Mouse (Mus musculus) heart, postnatal 14 days (tissue): ENCODE measurements around the gene Bend3. TPM values are rescaled to one million over a fixed set of nuclear protein-coding genes. Genes with fewer than 3 reads are reported as not detected.

Experiments
- DNase-seq, 2 experiments: peaks; one replicate each; pipeline ENCODE4 v3.0.0; 2021 to 2022
- intact Hi-C: fragments of 180-260 bp; cut with DNase I; formaldehyde crosslinking; loops from one replicate; pipeline ENCODE4 v1.15.1; 2025
- long read RNA-seq, 2 experiments: library from polyadenylated mRNA; stranded (forward); transcript quantifications; one replicate each; pipeline ENCODE4 v2.0.0; 2021
- total RNA-seq, 2 experiments: library from RNA; stranded (reverse); gene quantifications; 2 replicates each; pipeline ENCODE4 v1.2.3; 2021

Bend3 gene
- 1 to 10 TPM; 5.8 to 6.1 TPM for total RNA-seq
- long read RNA-seq, experiment 1: 0 reads
- long read RNA-seq, experiment 2, partial matches to known transcripts: 0 of 1 reads
- long read RNA-seq, experiment 2, other reads (novel, unspliced or antisense): 1 of 1 reads

GRCm38 (mm10) chr10:43478751-43479435 is at the start of gene Bend3:
TSS of gene Bend3 (plus strand) at chr10:43478831.
- intact Hi-C loops: loop anchor here (1.0 to 10.0 kb wide), 2 partner anchors 61 to 264 kb away; partner anchors contain the start of gene 1700021F05Rik

GRCm38 (mm10) chr10:43430606-43431005 is 48.0 kb upstream of the Bend3 start:
- no peak for DNase-seq
- intact Hi-C loops: no loop called here

More at GRCm38 (mm10) chr10:43478751-43479435, at the start of gene Bend3:
- DNase-seq: peak; percentile 67 to 69

- no peak for DNase-seq
- intact Hi-C loops: no loop called here
Observed at GRCm38 (mm10) chr10:43434326-43434725, 44.3 kb upstream of the Bend3 start.

DNA sequence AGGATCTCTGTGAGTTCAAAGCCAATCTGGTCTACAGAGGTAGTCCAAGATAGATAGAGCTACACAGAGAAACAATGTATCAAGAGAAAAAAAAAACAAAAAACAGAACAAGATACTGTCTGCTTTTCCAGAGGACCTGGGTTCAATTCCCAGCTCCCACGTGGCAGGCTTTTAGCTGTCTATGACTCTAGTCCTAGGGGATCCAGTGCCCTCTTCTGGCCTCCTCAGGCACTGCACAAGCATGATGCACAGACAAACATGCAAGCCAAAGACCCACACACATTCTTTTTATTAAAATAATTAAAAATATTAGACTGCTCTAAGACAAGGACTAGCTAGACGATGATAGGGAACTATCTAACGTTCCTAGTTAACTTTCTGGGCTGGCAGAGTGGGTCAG is 42.9 kb upstream of the Bend3 start:
- no peak for DNase-seq
- intact Hi-C loops: no loop called here

- no peak for DNase-seq
Observed at GRCm38 (mm10) chr10:43439492-43439941, 39.1 kb upstream of the Bend3 start.

DNA sequence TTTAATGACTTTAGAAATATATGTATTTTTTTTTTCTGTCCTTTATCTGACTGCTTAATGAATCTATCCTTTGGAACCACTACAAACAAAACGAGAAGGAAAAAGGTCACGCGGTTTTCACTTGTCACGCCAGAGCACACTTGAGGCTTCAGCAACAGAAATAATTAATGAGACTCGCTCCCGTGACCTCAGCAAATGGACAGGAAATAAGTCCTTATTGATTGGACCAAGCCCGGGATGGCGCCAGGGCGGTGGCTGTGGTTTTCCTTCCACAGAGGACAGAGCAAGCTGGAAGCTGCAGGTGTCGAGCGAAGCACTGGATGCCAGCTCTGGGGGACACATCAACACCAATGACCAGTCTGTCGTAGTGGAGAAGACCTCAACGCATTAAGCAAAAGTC is 38.6 kb upstream of the Bend3 start:
- intact Hi-C loops: no loop called here
- DNase-seq: no peak

More at GRCm38 (mm10) chr10:43439492-43439941, 39.1 kb upstream of the Bend3 start:
- intact Hi-C loops: no loop called here

DNA sequence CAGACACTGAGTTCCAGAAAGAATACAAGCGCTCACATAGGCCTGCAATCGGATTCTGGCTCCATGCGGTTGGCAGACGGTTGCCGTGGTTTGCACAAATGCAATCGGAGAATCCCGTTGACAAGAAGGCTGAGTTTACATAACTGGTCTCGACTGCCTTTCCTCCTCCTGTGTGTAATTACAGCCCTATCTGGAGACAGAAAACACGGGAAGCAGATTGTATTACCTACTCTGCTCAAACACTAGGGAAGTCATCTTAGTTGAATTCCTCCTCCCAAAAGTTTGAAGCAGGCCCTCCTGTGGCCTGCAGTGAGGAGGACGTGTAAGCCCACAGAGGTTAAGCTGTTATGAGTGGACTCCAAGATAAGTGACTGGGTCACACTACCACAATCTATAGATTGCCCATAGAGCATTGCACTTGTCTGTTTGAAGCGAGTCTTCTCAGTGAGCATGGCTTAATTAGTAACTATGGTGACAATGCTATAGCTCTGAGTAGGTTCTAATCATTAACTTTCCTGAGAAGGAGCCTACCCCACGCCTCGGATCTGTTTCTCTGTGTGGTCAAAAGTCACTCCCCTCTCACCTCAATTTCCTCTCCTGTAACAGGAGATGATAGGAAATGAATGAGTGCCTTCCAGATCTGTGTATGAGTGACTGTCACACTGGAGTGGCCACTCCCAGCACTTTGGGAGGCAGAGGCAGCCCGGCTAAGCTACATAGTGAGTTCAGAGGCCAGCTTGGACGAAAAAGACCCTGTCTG is 37.5 kb upstream of the Bend3 start:
- no peak for DNase-seq
- intact Hi-C loops: no loop called here

- no peak for DNase-seq
- intact Hi-C loops: no loop called here
Observed at GRCm38 (mm10) chr10:43448656-43449055, 30.0 kb upstream of the Bend3 start.

DNA sequence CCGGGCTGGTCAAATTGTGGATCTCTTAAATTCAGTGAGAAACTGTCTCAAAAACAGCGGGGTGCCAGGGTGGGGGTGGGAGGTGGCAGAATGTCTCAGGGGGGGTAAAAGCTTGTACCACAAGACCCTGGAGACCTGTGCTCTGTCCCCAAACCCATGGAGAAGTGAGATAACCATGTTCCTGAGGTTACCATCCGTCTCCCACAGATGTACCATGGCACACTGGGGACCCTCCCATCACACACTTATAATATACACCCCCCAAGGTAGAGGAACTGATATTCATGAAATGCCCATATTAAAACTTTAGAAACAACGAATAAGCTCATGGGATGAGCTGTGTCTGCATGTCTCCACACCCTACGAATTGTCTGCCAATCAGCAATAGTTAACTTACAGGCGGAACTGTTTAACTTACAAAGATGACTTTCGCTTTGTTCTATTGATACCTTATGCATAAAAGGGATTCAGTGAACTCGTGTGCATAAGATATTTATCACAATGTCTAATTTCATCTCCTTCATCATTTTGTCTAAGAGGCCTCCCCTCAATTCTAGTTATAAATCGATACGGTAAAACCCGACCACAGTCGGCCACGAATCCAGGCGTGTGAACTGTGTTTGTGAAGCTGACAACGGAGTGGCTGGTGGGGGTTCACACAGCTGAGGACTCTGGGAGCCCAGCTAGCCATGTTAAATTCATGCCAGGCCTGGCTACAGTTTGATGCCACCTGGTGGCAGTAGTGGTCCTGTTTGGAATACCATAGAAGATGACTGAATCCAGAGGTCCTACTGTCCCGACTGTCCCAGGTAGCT is 26.6 kb upstream of the Bend3 start:
- intact Hi-C loops: no loop called here
- peak; percentile 65 to 83 for DNase-seq

GRCm38 (mm10) chr10:43452663-43452996 is 26.0 kb upstream of the Bend3 start:
- no peak for DNase-seq
- intact Hi-C loops: no loop called here

DNA sequence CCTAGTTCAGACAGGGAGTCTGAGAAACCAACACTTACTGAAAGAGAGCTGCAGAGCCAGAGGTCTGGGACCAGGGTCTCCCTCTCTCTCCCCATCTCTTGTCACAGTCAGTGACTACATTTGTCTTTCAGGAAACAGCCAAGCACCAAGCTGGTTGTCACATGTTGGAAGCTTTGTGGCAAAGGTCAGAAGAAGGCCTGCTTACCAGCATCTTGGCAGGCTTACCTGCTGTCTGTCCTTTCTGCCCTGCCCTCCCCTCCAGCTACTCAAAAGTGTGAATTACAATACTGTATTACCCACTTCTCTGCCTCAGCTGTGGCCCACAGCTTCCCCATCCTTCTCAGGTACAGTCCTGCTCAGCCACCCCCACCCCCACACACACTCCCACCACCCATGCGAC is 24.4 kb upstream of the Bend3 start:
- DNase-seq: no peak
- intact Hi-C loops: no loop called here

DNA sequence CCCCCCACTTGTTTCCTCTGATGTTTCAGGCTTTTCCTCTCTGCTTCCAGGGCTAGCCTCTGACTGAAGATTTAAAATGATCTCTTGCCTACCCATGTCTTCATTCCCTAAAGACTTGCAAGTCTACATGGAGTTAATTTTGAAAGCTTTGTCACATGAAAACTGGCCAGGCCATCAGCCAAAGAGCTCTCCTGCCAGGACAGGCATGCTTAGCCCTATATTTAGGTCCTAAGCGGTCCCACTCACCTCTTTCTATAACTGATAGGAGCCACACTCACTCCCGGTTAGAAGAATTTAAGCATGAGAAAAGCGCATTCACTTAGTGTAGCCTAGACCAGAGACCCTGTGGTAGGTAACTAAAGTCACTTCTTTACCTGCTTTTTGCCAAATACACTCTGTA is 24.0 kb upstream of the Bend3 start:
- peak; percentile 32 to 63 for DNase-seq
- intact Hi-C loops: no loop called here

GRCm38 (mm10) chr10:43462821-43463220 is 15.8 kb upstream of the Bend3 start:
- intact Hi-C loops: no loop called here
- DNase-seq: no peak

DNA sequence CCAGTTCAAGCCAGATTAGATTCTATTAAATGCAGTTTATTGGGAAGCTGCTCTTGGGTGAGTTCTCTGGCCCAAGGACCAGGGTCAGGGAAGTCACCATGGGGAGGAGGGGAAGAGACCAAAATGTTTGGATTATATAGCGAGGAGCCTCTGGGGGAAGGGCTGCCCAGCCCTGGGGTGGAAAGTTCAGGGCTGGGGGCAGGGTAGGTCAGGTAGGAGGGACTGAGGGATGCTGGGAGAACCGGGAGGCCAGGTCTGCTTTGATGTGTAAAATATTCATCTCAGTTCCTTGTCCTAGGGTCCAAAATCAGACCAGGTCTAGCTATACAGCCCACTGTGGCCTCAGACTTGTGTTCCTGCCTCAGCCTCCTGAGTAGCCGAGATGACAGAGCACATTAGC is 15.4 kb upstream of the Bend3 start:
- intact Hi-C loops: no loop called here
- no peak for DNase-seq

- no peak for DNase-seq
- intact Hi-C loops: no loop called here
Observed at GRCm38 (mm10) chr10:43466223-43466622, 12.4 kb upstream of the Bend3 start.

DNA sequence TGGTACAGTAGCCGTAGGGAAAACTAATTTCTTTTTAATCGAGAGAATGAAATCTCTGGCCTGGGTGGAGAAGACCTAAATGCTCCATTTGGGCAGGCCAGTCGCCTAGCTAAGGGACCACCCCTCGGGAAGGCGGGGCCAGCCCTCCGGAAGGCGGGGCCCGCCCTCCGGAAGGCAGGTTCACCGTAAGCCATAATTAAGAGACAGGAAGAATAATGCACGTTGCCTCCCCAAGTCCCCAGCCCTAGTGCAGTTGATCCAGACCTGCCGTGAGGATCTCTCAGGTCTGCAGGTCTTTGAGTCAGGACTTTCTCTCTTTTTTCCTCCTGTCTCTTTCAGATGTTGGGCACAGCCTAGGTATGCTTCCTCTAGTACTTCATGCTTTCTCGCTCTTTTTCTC is 11.0 kb upstream of the Bend3 start:
- DNase-seq: no peak
- intact Hi-C loops: no loop called here

GRCm38 (mm10) chr10:43468293-43468692 is 10.3 kb upstream of the Bend3 start:
- no peak for DNase-seq
- intact Hi-C loops: no loop called here

GRCm38 (mm10) chr10:43475376-43475775 is 3.3 kb upstream of the Bend3 start:
- peak in 1 of 2 experiments; percentile 53 for DNase-seq
- intact Hi-C loops: loop anchor here (10.0 kb wide), 1 partner anchor 261 kb away; no protein-coding TSS in a partner anchor

DNA sequence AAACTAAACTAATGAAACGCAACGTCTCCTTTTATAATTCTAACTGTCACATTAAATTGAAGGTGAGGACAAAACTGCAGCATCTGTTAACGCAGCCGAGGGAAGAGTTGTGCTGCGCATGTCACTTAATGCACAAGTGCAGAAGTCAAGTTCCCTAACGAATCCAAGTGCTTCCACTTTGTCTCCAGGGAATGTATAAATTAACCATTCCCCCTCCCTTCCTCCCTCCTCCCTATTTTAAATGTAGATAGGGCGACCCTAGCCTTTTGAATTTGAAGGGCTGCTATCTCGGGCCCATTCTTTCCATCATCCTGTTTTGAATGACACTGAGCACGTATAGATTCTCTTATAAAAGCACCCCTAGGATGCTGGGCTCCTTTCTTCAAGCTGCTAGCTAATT is 1.2 kb upstream of the Bend3 start:
- intact Hi-C loops: loop anchor here (10.0 kb wide), 1 partner anchor 263 kb away; no protein-coding TSS in a partner anchor
- no peak for DNase-seq

- intact Hi-C loops: loop anchor here (10.0 kb wide), 1 partner anchor 263 kb away; no protein-coding TSS in a partner anchor
- peak; percentile 57 to 59 for DNase-seq
Observed at GRCm38 (mm10) chr10:43477865-43478681, 558 bp upstream of the Bend3 start.
